Mouse (Mus musculus) frontal cortex, postnatal 25 days (tissue): ENCODE results near the gene Tspan14.

Experiments
- DNase-seq, 2 experiments: peaks; one replicate each; pipeline ENCODE4 v3.0.0; 2022; ENCODE audit warnings: low spot score in 2 of 2

Tspan14 gene

GRCm38 (mm10) chr14:40885752-40886151 is 80.9 kb downstream of the Tspan14 start:
- DNase-seq: no peak

DNA sequence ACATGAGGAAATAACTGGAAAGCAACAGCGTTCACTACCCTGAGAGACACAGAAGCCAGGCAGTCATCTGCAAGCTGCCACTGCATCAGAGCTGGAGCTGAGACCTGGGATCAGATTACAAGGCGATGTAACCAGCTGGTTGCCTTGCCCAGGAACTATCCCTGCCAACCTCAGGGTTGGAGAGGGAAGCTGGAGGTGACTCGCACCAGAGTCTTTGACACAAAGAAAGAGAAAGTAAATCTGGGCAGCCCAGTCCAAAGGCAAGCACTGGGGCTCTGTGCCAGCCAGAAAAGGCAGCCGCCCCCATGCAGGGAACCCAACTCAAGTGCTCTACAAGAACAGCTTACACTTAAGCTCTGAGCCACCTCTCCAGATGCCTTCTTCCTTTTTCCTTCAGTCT is 81.4 kb downstream of the Tspan14 start:
- no peak for DNase-seq

- no peak for DNase-seq
Measured at GRCm38 (mm10) chr14:40874565-40874964, 92.0 kb downstream of the Tspan14 start.

- DNase-seq: no peak
Measured at GRCm38 (mm10) chr14:40873961-40874360, 92.6 kb downstream of the Tspan14 start.

- no peak for DNase-seq
Measured at GRCm38 (mm10) chr14:40870598-40870997, 96.0 kb downstream of the Tspan14 start.

DNA sequence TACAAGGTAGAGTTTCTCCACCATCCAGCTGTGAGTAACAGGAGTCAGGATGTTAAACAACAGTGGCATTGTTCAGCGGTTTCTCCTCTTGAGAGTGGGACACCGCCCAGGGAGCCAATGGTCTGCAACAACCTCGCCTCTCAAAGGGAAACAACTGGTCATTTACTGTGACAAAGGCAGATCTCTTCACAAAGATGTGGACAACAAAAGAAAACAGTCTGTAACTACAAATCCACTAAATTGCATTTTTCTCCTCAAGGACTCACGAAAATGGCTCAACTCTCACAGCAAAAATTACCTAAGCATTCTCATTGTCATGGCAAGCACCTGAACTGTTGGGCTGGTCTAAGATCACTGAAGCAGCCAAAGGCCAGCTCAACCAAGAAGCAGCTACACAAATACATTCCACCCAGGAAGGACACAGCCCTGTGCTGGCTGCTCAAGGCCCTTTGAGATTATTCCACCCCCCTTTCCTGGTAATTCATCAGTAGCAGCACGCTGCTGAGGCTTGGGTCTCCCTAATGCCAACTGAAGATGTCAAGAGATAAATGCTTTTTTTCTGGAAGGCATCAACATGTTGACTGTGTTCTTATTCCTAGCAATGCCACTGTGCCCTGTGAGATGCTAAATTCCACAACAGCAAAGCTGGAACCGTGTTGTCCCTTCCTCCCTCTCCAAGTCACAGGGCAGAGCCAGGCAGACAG is 101.6 kb downstream of the Tspan14 start:
- no peak for DNase-seq

DNA sequence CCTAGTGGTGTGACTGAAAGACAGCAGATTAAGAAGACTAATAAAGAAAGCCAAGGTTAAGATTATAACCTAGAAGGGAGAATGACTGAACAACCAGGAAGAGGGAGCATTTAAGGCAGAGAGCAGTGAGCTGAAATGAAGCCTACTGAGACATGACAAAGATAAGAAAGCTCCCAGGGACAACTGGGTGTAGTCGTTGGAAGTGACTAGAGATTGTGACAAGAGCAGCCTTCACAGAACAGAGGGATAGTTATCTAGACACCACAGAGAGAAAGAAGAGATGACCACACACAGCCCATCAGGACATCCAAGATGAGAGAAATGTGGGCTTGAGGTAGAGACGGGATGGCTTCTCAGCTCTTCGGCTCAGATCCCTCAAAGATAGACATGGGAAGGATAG is 102.9 kb downstream of the Tspan14 start:
- no peak for DNase-seq

- DNase-seq: no peak
Measured at GRCm38 (mm10) chr14:40863022-40863421, 103.6 kb downstream of the Tspan14 start.
